Mouse (Mus musculus) layer of hippocampus, adult 2 months (tissue): Measurements from ENCODE around the gene Ltc4s. TPM values are rescaled to one million over a fixed set of nuclear protein-coding genes. Genes with fewer than 3 reads are reported as not detected.

Source experiments
- DNase-seq, 2 experiments: peaks; one replicate each; pipeline ENCODE4 v3.0.0; 2022; ENCODE audit warnings: low spot score in 2 of 2
- H3K27ac ChIP-seq: fragments of 200-600 bp; 2 replicates; pipeline ENCODE4 v1.8.1; 2022
- H3K4me3 ChIP-seq: fragments of 200-600 bp; 2 replicates; pipeline ENCODE4 v1.8.1; 2022; ENCODE audit warnings: mild to moderate bottlenecking
- CTCF ChIP-seq: fragments of 200-600 bp; conservative IDR thresholded peaks from 2 replicates; pipeline ENCODE4 v1.8.1; 2022; ENCODE audit warnings: antibody characterized with exemption, mild to moderate bottlenecking, moderate library complexity
- total RNA-seq, 2 experiments: library from RNA; stranded (reverse); gene quantifications; 2 replicates each; pipeline ENCODE4 v1.2.3; 2021

Ltc4s gene
- total RNA-seq, 2 experiments from 2014 or later = 6.8 to 9.3 TPM

- H3K4me3 ChIP-seq = no peak overlapping the region
- no peak for DNase-seq
- no peak for TF ChIP-seq CTCF
- no peak overlapping the region for H3K27ac ChIP-seq
Observed at GRCm38 (mm10) chr11:50263198-50263597, 24.8 kb upstream of the Ltc4s start.

GRCm38 (mm10) chr11:50262020-50262419 is 23.6 kb upstream of the Ltc4s start:
- H3K4me3 ChIP-seq = no peak overlapping the region
- no peak for DNase-seq
- H3K27ac ChIP-seq = no peak overlapping the region
- peak; percentile 58 for TF ChIP-seq CTCF

GRCm38 (mm10) chr11:50258310-50258709 is 19.9 kb upstream of the Ltc4s start:
- no peak for TF ChIP-seq CTCF
- peak; percentile 52 to 54 for DNase-seq
- Histone ChIP-seq H3K27ac (peak overlapping the region; percentile 74), H3K4me3 (no peak overlapping the region)

GRCm38 (mm10) chr11:50256615-50257014 is 18.2 kb upstream of the Ltc4s start:
- no peak overlapping the region for H3K4me3 ChIP-seq
- no peak for DNase-seq
- H3K27ac ChIP-seq = peak overlapping the region; percentile 74
- no peak for TF ChIP-seq CTCF

GRCm38 (mm10) chr11:50254010-50254580 is 15.7 kb upstream of the Ltc4s start:
- Histone ChIP-seq H3K4me3 (no peak overlapping the region; the same call in 1 of the 2 replicates), H3K27ac (peak overlapping the region; percentile 74)
- no peak for TF ChIP-seq CTCF
- DNase-seq = peak; percentile 77 to 88

GRCm38 (mm10) chr11:50253393-50253792 is 15.0 kb upstream of the Ltc4s start:
- Histone ChIP-seq H3K27ac (peak overlapping the region; percentile 74; the same call in 1 of the 2 replicates), H3K4me3 (no peak overlapping the region)
- no peak for DNase-seq
- TF ChIP-seq CTCF = no peak

GRCm38 (mm10) chr11:50252684-50253265 is 14.4 kb upstream of the Ltc4s start:
- TF ChIP-seq CTCF = no peak
- peak overlapping the region; percentile 74; the same call in 1 of the 2 replicates for H3K27ac ChIP-seq
- DNase-seq = no peak
- no peak overlapping the region for H3K4me3 ChIP-seq

- no peak overlapping the region for H3K4me3 ChIP-seq
- no peak for TF ChIP-seq CTCF
- DNase-seq = no peak
- no peak overlapping the region for H3K27ac ChIP-seq
Observed at GRCm38 (mm10) chr11:50252166-50252565, 13.8 kb upstream of the Ltc4s start.

GRCm38 (mm10) chr11:50248473-50249171 is 10.2 kb upstream of the Ltc4s start:
- TF ChIP-seq CTCF = no peak
- no peak for DNase-seq
- no peak overlapping the region for H3K4me3 ChIP-seq
- H3K27ac ChIP-seq = no peak overlapping the region

GRCm38 (mm10) chr11:50245269-50245668 is 6.9 kb upstream of the Ltc4s start:
- H3K4me3 ChIP-seq = no peak overlapping the region
- no peak for DNase-seq
- no peak overlapping the region for H3K27ac ChIP-seq
- no peak for TF ChIP-seq CTCF

GRCm38 (mm10) chr11:50243926-50244325 is 5.5 kb upstream of the Ltc4s start:
- DNase-seq = no peak
- TF ChIP-seq CTCF = no peak
- no peak overlapping the region for H3K27ac ChIP-seq
- H3K4me3 ChIP-seq = no peak overlapping the region

- peak overlapping the region; percentile 32; the same call in 1 of the 2 replicates for H3K27ac ChIP-seq
- TF ChIP-seq CTCF = no peak
- DNase-seq = no peak
- no peak overlapping the region for H3K4me3 ChIP-seq
Observed at GRCm38 (mm10) chr11:50240235-50240911, 2.0 kb upstream of the Ltc4s start.
